Mouse (Mus musculus): Measurements from ENCODE around the gene Gm49380. TPM values are rescaled to one million over a fixed set of nuclear protein-coding genes. Genes with fewer than 3 reads are reported as not detected.

Gm49380 gene
- polyA plus RNA-seq (2012; rRNA removed): 0.04 and 0.10 TPM in 2 replicates

DNA sequence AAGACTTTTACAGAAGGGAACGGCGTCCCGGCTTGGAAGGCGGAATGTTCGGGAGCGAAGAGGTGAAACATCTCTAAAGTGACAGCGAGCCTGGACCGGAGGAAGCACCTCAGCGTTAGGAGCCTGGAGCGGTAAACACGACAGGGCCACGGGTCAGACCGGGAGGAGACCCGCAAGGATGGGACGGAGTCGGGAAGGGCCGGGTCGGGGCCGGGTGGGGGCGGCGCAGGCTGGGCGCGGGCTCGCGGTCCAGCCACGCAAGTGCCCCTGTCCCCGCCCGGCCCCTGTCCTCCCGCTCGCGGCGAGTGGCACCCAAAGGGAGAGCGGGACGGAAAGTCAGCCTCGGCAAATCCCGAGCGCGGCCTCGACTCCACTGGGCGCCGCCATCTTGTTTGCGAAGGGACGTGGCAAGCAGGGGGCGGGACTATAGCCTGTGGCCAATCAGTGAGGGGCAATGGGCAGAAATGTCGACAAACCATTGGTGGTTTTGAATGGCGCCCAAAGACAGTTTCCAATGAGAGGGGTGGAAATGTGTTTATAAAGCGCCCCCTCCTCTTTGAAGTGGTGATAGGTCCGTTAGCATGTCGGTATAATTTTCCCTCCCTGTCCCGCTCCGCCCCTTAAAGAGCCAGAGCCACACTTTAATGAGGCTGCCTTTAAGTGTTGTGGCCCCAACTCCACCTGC, at the start of gene Gm49380, which contains the start of gene Rnf26:
Gene Gm49380, minus strand, starts transcription at position 396 of the 685 bp plus-strand sequence.
Gene Rnf26, minus strand, starts transcription at position 413 of the 685 bp plus-strand sequence.
- DNase-seq (ENCODE audit: low read depth): peak; percentile 90

DNA sequence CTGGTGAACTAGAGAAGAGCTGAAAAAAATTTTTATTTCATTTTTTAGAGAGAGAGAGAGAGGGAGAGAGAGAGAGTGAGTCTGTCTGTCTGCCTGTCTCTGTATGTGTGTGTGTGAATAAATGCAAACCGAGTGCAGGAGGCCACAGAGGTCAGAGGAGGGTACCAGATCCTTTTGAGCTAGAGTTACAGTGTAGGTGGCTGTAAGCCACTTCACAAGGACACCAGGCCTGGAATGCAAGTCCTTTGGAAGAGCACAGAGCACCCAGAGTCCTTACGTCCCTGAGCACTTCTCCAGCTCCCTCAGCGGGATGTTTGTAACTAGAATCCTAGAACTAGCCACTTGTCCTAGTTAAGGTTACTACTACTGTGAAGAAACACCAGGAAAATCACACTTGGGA, 46.6 kb upstream of the Gm49380 start:
- no peak for DNase-seq (ENCODE audit: low read depth)

DNA sequence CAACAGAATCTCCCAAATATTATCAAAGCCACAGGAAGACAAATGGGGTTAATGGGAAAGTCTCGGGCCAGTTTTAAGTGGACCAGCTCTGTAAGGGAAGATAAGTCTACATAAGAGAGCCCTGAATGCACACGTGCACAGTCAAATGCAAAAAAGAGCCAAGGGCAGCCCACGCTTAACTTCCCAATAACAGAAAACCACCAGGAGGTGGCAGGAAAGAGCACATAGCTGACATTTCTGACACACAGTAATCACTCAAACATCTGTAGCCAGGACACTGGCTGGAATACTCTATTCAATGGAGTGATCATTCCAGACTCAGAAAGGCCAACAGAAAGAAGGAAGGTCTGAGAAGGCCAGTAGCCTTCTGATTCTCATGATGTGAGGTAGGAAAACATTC, 34.0 kb upstream of the Gm49380 start:
- DNase-seq (ENCODE audit: low read depth): no peak

DNA sequence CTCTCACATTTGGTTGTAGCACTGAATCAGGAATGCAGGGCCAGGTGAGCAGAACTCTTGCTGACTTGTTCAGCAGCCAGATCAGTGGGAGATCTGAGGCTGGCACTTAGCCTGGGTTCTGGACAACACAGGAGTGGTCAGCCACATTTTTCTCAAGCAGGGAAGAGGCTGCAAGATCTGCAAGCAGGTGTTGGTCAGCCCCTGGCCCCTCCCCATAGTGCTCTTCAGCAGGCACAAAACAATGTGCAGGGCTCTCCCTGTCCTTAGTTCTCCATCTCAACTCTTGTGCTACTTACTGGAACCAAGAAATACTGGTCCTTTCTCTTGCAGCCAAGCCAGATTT, 31.4 kb upstream of the Gm49380 start:
- no peak for DNase-seq (ENCODE audit: low read depth)

DNA sequence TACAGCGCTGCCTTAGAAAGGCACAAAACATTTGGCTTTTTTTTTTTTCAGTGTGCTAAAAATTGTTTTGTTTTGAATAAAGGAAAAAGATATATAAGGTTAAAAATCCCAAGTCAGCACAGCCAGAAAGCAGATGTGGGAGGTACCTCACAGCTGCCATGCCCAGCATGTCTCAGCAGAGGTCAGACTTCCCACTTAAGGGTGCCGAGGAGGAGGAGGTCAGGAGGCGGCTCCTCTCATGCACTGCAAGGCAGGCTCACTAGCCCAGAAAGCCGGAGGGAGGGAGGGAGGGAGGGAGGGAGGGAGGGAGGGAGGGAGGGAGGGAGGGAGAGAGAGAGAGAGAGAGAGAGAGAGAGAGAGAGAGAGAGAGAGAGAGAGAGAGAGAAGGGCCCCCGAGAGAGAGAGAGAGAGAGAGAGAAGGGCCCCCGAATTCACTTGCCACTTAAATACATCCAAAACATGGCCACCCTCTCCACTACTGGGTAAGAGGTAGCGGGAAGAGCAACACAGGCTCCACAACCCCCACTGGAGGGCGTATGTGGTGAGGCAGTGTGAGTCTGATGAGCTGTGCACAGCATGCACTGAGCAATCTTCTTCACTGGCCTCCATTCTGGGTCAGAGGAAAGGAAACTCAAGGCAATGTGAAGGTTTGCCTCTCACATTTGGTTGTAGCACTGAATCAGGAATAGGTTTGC, 30.9 kb upstream of the Gm49380 start:
- no peak for DNase-seq (ENCODE audit: low read depth)

DNA sequence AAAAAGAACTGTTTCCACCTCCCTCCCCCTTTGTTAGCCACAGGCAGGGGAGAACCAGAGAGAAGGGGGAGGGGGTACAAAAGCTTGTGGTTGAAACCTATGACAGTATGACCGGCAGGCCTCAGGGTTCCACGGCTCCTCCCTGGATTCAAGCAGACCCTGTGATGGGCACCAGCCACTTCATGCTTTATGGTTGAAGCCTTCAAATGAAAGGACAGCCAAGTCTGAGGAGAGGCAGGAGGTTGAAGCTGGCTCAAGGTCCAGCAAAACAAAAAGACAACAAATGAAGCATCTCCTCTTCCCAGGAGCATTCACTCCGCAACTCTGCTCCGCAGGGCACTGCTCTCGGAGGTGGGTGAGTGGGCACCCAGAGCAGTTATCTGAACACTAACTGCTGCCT, 30.1 kb upstream of the Gm49380 start:
- DNase-seq (ENCODE audit: low read depth): no peak

DNA sequence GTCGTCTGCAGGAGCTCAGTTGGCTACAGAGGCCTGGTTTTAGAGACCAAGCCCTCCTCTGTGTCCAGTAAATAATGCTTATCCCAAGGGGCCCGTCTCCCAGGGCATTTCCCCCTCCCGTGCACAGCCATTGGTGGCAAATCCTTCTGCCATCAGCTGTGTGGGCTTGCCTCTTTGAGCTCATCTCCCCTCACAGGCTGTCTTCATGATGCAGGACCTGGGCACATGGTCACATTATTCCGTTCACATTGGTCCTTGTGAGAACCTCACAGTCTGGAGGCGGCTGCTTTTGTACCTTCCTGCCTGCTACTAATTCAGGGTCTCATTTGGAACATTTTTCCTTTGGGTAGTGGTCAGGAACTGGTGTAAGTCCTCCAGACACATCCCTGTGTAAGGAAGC, 28.7 kb upstream of the Gm49380 start:
- DNase-seq (ENCODE audit: low read depth): no peak

DNA sequence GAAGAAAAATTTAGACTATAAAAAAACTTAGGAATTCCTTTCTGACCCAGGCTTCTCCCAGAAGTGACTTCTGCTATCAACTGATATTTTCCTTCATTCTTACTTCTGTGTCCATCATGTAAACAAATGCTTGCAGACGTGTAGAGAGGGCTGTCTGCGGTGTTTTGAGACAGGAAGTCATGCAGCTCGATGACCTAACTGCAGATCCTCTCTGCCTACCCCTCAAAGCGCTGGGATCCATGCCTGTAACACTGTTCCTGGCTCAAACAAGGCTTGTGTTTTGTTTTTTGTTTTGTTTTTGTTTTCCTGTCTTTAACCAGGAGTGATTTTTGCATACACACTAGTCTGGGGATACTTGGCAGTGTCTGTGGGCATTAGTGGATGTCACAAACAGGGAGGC, 24.5 kb upstream of the Gm49380 start:
- DNase-seq (ENCODE audit: low read depth): no peak

DNA sequence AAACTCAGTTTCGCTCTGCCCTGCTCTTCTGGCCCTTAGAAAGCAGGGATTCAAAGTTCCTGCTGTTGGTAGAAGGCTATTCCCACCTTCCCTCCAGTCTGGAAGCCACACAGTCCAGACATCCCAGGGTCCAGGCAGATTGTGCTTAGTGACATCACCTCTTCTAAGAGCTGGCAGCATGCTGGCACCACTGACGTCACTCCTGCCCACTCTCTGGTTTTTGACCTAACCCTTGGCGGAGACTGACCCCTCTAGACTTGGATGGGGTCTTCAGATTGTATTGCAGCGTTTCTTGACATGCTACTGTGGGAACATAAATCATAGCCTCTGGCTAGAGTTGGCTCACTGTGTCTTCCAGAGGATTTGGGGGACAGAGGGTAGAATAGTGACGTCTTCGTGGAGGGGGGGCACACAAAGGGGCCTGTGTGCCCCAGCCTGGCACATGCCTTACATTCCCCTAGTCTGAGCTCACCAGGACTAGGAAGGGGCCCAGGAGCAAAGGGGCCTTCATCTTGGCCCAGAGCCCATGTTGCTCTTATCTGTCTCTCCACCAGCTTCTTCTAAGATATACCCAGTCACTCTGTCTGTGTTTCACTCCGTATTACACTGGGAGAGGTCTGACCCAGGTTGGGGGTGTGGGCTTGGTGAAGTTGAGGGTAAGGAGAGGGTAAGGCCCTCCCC, 22.6 kb upstream of the Gm49380 start:
- DNase-seq (ENCODE audit: low read depth): no peak

DNA sequence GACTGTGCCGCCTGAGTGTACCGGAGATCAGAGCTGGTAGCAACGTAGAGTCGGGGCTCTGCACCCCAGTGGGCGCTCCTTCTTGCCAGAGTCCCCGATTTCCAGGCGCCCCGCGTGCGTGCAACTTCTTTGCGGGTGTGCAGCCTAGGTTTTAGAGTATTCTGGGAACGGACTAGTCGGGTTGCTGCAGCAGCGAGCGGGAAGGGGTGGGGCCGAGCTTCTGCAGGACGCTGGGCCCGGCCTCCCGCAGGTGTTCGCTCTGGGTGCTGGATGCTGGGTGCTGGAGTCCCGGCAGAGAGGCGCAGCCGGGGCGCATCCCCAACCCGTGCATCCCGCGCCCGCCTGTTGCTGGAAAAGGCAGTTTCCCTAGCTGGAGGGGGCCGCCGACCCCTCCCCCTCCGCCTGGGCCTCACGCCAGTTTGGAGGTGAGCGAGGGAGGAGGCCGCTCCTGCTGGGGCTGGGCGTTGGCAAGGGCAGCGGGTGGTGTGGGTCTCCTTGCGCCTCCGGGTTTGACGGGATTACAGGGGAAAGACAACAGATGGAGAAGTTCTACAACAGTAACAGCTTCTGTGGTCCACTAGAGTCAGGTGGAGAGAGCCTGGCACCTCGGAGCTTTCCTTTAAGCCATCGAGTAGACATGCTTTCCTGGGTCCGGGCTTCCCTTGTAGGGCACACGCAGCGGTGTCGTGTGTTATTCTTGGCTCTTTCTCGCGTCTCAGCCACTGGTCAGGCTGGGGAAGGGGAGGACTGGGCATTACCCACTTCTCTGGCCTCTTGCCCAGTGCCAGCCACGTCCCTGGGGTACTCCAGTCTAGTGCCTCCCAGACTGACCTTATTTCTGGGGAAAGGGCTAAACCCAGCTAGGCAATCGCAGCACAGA, 21.8 kb upstream of the Gm49380 start:
- DNase-seq (ENCODE audit: low read depth): no peak

DNA sequence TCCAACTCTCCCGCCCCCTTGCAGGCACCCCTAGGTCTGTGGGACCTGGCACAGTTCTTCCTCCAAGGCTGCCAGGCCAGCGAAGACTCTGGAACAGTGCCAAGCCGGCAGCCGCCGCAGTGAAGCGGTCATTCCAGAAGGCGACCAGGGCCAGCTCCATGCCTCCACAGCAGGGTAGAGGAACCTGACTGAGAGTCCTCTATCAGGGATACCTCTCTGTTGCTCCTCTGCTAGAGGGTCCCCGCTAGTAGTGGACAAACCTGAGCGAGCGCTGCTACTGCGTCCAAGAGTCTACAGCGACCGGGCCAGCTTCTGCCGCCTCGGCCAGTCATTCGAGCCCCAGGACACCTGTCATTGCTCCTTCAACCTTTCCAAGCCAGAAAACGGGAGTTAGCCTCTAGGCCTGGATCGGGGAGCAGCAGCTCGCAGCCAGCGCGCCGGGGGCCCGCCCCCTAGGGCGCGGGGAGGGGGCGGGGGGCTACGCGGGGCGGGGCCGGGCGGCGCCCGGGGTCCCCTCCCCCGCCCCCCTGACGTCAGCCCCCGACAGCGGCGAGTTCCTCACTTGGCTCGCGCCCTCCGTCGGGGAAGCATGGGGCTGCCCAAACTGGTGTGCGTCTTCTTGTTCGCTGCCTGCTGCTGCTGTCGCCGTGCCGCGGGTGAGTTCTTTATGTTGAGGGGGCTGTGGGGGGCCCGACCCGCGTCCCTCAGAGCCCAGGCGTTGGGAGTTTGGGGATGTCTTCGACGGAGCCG, 21.0 kb upstream of the Gm49380 start, which contains the start of gene Mcam:
Gene Mcam, plus strand, starts transcription at position 369 of the 750 bp plus-strand sequence.
- DNase-seq (ENCODE audit: low read depth): no peak

DNA sequence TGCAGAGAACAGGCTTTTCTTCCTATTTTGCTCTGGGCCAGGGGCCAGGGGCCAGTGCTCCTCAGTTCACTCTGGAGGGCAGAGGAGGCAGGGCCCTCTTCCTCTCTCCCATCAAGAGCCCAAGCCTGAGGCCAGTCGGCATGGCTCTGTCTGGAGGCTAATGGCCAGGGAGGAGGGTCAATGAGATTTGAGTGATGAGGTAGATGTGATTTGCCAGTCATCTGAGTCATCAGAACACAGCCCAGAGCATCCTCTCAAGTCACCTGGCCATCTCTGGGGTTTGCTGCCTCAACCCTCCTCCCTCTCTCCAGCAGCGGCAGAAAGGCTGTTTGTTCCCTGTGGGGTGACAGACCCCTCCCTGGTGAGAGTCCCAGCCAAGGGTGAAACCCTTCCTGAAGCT, 20.0 kb upstream of the Gm49380 start:
- no peak for DNase-seq (ENCODE audit: low read depth)

DNA sequence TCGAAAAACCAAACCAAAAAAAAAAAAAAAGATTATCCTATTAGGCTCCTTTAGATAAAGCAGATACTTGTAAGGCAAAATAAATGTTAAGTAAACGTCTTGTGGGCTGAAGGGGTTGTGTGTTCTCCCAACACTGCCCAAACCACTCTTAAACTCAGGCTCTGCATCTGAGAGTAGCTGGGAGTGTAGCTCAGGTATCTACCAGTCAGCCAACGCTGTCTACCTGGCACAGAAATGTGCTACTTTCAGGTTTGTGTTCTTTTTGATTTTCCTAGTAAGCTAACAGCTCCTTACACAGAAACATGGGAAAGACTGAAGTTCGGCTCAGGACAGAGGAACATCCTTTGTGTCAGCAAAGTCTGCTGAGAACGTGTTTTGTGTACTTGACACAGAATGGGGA, 18.9 kb upstream of the Gm49380 start:
- no peak for DNase-seq (ENCODE audit: low read depth)

DNA sequence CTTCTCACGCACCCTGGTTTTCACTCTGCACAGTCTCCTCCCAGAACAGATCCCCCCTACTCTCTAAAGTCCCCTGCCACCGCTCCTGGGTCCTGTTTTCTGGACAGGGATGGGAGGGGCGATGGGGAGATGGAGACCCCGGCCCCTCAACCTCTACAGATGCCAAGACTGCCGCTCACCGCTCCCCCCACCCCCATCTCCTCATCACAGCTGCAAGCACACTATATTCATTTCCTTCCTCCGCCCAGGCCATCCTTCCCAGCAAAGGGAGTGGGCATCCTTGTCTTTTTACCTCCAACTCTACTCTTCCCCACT, 17.9 kb upstream of the Gm49380 start:
- no peak for DNase-seq (ENCODE audit: low read depth)

DNA sequence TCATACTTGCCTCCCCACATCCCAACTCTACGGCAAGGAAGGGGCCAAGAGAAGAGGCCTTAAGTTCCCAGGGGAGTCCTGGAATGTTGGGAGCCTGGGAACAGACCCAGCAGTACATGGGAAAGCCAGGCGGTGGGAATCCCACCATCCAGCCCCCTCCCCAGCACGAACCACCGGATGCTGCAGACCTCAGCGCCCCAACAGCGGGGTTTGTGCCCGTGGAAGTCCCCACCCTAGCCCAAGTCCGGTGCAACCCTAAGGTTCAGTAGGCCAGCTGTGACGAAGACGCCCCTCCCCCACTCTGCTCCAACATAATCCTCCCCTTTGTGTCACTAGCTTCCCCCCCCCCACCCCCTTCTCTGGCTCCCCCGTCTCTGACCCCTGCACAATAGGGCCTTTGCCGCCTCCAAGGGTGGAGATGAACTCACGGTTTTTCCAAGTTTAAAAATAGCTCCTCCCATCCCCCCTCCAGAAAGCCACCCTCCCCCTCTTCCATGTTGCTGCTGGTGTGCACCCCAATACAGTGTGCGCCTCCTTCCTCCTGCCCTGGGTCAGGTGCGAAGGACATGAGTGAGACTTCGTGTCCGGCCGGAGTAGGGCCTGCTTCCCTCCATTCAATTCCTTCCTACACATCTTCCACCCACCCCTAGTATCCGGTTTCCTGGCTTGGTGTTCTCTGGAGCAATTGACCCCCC, 17.4 kb upstream of the Gm49380 start:
- DNase-seq (ENCODE audit: low read depth): no peak

DNA sequence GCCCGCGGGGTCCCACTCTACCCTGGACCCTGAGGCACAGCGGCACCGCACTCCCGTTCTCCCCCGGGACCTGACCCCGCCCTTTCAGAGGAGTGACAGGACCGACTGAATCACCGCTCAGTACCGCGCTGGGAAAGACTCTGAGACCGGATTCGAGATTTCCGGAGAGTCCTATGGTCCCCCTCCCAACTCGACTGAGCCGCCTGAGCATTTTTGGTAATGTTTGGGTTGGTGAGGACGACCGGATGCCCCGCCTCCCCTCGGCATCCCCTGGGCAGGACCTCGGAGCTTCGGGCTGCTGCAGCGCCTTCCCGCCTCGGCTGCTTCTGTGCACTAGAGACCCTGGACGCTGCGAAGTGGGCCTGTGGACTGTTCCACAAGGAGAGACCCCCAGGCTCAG, 16.7 kb upstream of the Gm49380 start:
- no peak for DNase-seq (ENCODE audit: low read depth)

DNA sequence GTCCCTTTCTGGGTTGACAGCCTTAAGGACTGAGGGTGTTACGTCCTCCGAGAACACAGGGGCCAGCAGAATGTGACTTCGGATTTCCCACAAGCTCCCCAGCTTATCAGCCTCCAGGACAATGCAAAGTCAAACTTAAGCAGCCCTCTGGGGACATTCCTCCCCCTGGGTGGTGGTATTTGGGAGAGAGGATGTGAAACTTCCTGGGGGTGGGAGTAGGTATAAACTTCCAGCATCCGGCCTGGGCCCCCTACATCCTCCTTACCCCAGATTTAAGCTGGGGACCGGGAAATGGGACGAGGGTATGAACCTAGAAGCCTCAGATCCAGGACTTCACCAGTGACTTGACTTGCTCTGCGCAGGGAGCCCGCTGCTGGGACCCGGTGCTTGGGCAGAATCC, 16.3 kb upstream of the Gm49380 start:
- no peak for DNase-seq (ENCODE audit: low read depth)

DNA sequence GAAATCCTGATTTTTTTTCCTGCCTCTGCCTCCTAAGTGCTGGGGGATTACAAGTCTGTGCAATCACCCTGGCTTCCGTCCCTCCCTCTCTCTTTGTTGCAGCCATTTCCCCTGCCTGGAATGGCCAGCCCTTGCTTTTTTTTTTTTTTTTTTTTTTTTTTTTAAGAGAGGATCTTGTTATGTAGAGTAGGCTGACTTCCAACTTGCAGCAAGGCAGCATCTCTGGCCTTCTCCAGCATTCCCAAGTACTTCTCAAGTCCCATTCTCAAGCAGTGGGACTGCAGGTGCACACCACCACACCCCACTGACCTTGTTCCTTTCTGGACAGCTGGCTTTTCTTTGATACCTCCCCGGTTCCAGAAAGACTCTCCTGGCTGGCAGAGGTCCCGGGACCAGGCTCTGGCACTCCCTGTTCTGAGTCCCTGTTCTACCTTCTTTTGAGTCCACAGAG, 14.1 kb upstream of the Gm49380 start:
- DNase-seq (ENCODE audit: low read depth): no peak

DNA sequence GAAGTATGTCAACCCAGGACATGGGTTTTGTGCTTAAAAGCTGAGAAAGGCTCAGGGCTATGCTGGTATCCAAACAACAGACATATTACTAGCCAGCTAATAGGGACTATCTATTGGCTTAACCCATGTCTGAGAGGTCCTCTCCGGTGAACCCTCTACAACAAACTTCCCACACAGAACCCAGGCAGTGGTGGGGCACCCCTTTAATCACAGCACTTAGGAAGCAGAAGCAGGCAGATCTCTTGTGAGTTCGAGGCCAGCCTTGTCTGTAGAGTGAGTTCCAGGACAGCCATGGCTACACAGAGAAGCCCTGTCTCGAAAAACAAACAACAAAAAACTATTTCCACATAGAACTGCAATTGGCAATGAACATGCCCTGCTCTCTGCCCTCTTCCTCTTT, 13.4 kb upstream of the Gm49380 start:
- no peak for DNase-seq (ENCODE audit: low read depth)

DNA sequence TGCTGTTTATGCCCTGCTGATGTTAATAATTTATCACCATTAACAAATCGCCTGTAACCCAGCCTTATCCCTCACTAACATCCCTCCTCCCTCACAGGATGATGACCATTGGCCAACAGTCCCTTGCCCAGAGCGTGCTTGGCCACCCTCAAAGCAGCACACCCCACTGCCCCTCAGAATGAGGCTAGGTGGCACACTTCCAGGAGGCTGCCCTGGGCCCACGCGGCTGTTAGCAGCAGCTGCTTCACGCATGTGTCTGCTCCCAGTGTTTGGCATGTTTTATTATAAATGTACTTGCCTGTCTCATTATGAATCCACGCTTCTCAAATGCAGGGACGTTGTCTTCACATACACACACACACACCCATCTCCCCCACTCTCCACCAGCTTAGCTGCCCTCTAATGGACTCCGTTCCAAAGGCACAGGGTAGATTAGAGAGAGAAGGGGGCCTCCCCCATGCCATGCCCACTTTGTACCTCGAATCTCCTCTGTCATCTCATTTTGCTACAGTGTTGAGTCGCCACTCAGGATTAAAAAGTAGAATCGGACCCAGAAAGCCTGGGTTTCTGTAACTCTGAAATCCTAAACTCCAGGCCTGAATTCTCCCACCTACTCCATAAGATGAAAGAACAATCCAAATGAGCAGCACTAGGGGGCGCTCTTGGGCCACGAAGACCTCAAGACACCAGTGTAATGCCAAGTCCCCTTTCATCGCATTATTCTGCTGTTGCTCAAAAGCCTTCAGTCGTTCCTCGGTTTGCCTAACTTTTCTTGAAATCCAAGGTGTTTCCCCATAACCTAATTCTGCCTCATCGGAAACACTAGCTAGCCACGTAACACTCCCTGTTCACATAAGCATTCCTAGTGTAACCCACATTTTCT, 12.5 kb upstream of the Gm49380 start:
- peak; percentile 66 for DNase-seq (ENCODE audit: low read depth)

All from gonadal fat pad, adult 2 months (tissue).